Mouse (Mus musculus): Measurements from ENCODE around the gene Slc22a23. TPM values are rescaled to one million over a fixed set of nuclear protein-coding genes. Genes with fewer than 3 reads are reported as not detected.
"Not testable (repeated sequence)": the region's sequence is repeated elsewhere in the genome, so short reads cannot be mapped to it uniquely, and the experiment has no call there.

Slc22a23 gene
- polyA plus RNA-seq (2021) = 70.6 TPM

GRCm38 (mm10) chr13:34345128-34346085 lies at the start of gene Slc22a23:
TSS of gene Slc22a23 (minus strand) at chr13:34345182.
- ATAC-seq (peak; percentile 84), DNase-seq (ENCODE audit: low read depth, low spot score) (no peak)
- CTCF ChIA-PET = interaction anchor here (0.8 to 1.5 kb wide), 4 partner anchors 8 to 158 kb away, joined by 3 to 4 read pairs (median 3); no protein-coding TSS in a partner anchor
- TF ChIP-seq CTCF (IDR thresholded peaks at IDR 0.05) = no peak
- POLR2A ChIA-PET = interaction anchor here (0.7 kb wide), 1 partner anchor 154 kb away, joined by 3 read pairs; no protein-coding TSS in a partner anchor
- in situ Hi-C loops (cut with MboI; ENCODE audit: low pct_unique_long_range_greater_than_20kb) = loop anchor here (5.0 kb wide), 1 partner anchor 277 kb away; no protein-coding TSS in a partner anchor
- no peaks in the 10 kb centered on the region for H3K27me3 ChIP-seq

GRCm38 (mm10) chr13:34394305-34394704 lies 49.3 kb upstream of the Slc22a23 start:
- ATAC-seq = not testable (repeated sequence)

GRCm38 (mm10) chr13:34392376-34392775 lies 47.4 kb upstream of the Slc22a23 start:
- POLR2A ChIA-PET = interaction anchor here (0.6 kb wide), 1 partner anchor 137 kb away, joined by 3 read pairs; no protein-coding TSS in a partner anchor
- in situ Hi-C loops (cut with MboI; ENCODE audit: low pct_unique_long_range_greater_than_20kb) = no loop called here
- no peak for TF ChIP-seq CTCF (IDR thresholded peaks at IDR 0.05)

More at GRCm38 (mm10) chr13:34394305-34394704, 49.3 kb upstream of the Slc22a23 start:
- POLR2A ChIA-PET; in situ Hi-C loops (cut with MboI; ENCODE audit: low pct_unique_long_range_greater_than_20kb); H3K27me3 ChIP-seq; DNase-seq (ENCODE audit: low read depth, low spot score); CTCF ChIA-PET: not testable (repeated sequence)

GRCm38 (mm10) chr13:34388219-34388618 lies 43.2 kb upstream of the Slc22a23 start:
- in situ Hi-C loops (cut with MboI; ENCODE audit: low pct_unique_long_range_greater_than_20kb) = no loop called here
- ChIA-PET POLR2A (interaction anchor here (0.6 kb wide), 1 partner anchor 186 kb away, joined by 5 read pairs; no protein-coding TSS in a partner anchor), CTCF (interaction anchor here (1.0 to 1.4 kb wide), 2 partner anchors 16 to 201 kb away, joined by 3 to 4 read pairs; no protein-coding TSS in a partner anchor)
- no peak for TF ChIP-seq CTCF (IDR thresholded peaks at IDR 0.05)
- H3K27me3 ChIP-seq = no peaks in the 10 kb centered on the region
- DNase-seq (ENCODE audit: low read depth, low spot score) (no peak), ATAC-seq (no peak)

More at GRCm38 (mm10) chr13:34392376-34392775, 47.4 kb upstream of the Slc22a23 start:
- DNase-seq (ENCODE audit: low read depth, low spot score) = no peak
- CTCF ChIA-PET = interaction anchor here (0.9 to 1.2 kb wide), 2 partner anchors 9 to 14 kb away, joined by 3 read pairs; no protein-coding TSS in a partner anchor
- no peak for ATAC-seq
- H3K27me3 ChIP-seq = no peaks in the 10 kb centered on the region

GRCm38 (mm10) chr13:34383416-34383815 lies 38.4 kb upstream of the Slc22a23 start:
- H3K27me3 ChIP-seq = no peaks in the 10 kb centered on the region
- DNase-seq (ENCODE audit: low read depth, low spot score) (no peak), ATAC-seq (no peak)
- in situ Hi-C loops (cut with MboI; ENCODE audit: low pct_unique_long_range_greater_than_20kb) = no loop called here
- ChIA-PET POLR2A (interaction anchor here (0.7 kb wide), 1 partner anchor 29 kb away, joined by 3 read pairs; no protein-coding TSS in a partner anchor), CTCF (interaction anchor here (1.0 to 1.4 kb wide), 2 partner anchors 8 to 25 kb away, joined by 3 read pairs; no protein-coding TSS in a partner anchor)
- TF ChIP-seq CTCF (IDR thresholded peaks at IDR 0.05) = no peak

- in situ Hi-C loops (cut with MboI; ENCODE audit: low pct_unique_long_range_greater_than_20kb) = no loop called here
- H3K27me3 ChIP-seq = no peaks in the 10 kb centered on the region
- no peak for TF ChIP-seq CTCF (IDR thresholded peaks at IDR 0.05)
- ATAC-seq (no peak), DNase-seq (ENCODE audit: low read depth, low spot score) (no peak)
- POLR2A ChIA-PET = no interaction called here
- CTCF ChIA-PET = no interaction called here
Measured at GRCm38 (mm10) chr13:34378926-34379325, 33.9 kb upstream of the Slc22a23 start.

- ATAC-seq = no peak
- no peak for DNase-seq (ENCODE audit: low read depth, low spot score)
- H3K27me3 ChIP-seq = no peaks in the 10 kb centered on the region
- ChIA-PET POLR2A (no interaction called here), CTCF (interaction anchor here (1.4 kb wide), 1 partner anchor 12 kb away, joined by 3 read pairs; no protein-coding TSS in a partner anchor)
- no peak for TF ChIP-seq CTCF (IDR thresholded peaks at IDR 0.05)
- in situ Hi-C loops (cut with MboI; ENCODE audit: low pct_unique_long_range_greater_than_20kb) = no loop called here
Measured at GRCm38 (mm10) chr13:34375145-34375544, 30.2 kb upstream of the Slc22a23 start.

GRCm38 (mm10) chr13:34372870-34373478 lies 28.0 kb upstream of the Slc22a23 start:
- no peak for TF ChIP-seq CTCF (IDR thresholded peaks at IDR 0.05)
- DNase-seq (ENCODE audit: low read depth, low spot score) (no peak), ATAC-seq (no peak)
- POLR2A ChIA-PET = interaction anchor here (0.6 to 0.8 kb wide), 2 partner anchors 33 to 133 kb away, joined by 4 to 7 read pairs; no protein-coding TSS in a partner anchor
- H3K27me3 ChIP-seq = no peaks in the 10 kb centered on the region
- in situ Hi-C loops (cut with MboI; ENCODE audit: low pct_unique_long_range_greater_than_20kb) = loop anchor here (5.0 kb wide), 1 partner anchor 89 kb away; no protein-coding TSS in a partner anchor
- CTCF ChIA-PET = interaction anchor here (1.2 to 1.6 kb wide), 3 partner anchors 16 to 26 kb away, joined by 3 to 4 read pairs (median 3); no protein-coding TSS in a partner anchor

GRCm38 (mm10) chr13:34371951-34372869 lies 27.2 kb upstream of the Slc22a23 start:
- POLR2A ChIA-PET = interaction anchor here (0.6 to 0.8 kb wide), 2 partner anchors 32 to 132 kb away, joined by 4 to 7 read pairs; no protein-coding TSS in a partner anchor
- TF ChIP-seq CTCF (IDR thresholded peaks at IDR 0.05) = no peak
- DNase-seq (ENCODE audit: low read depth, low spot score) (peak; percentile 80), ATAC-seq (peak; percentile 53)
- H3K27me3 ChIP-seq = no peaks in the 10 kb centered on the region
- CTCF ChIA-PET = interaction anchor here (1.2 to 1.4 kb wide), 2 partner anchors 17 to 25 kb away, joined by 3 to 4 read pairs; no protein-coding TSS in a partner anchor
- in situ Hi-C loops (cut with MboI; ENCODE audit: low pct_unique_long_range_greater_than_20kb) = loop anchor here (5.0 kb wide), 1 partner anchor 90 kb away; no protein-coding TSS in a partner anchor
